Mouse (Mus musculus): ENCODE measurements around the gene Sprr2a1. TPM values are rescaled to one million over a fixed set of nuclear protein-coding genes. Genes with fewer than 3 reads are reported as not detected.
"Not testable (repeated sequence)": the region's sequence is repeated elsewhere in the genome, so short reads cannot be mapped to it uniquely, and the experiment has no call there.

The Sprr2a1 gene
- polyA plus RNA-seq (2015; fragmentation: Nextera tagmentation; extraction: Ambion mirVana): not detected in 2 replicates

- H3K9me3 ChIP-seq (replicated peaks); H3K27me3 ChIP-seq; H3K4me1 ChIP-seq; H3K4me3 ChIP-seq; H3K9ac ChIP-seq; H3K27ac ChIP-seq; ATAC-seq; H3K4me2 ChIP-seq; H3K36me3 ChIP-seq (ENCODE audit: poor library complexity, severe bottlenecking): not testable (repeated sequence)
- WGBS: no CpG with 5 or more reads among the region's 2 CpGs
Measured at GRCm38 (mm10) chr3:92215569-92215968, at the start of gene Sprr2a1, which contains the start of gene Sprr2a2. Sprr2a1 (plus strand) TSS chr3:92215799. Sprr2a2 (plus strand) TSS chr3:92215920.

GRCm38 (mm10) chr3:92169847-92170246 is 45.8 kb upstream of the Sprr2a1 start:
- WGBS: 95% methylated on average over 3 of the region's 3 CpGs
- Histone ChIP-seq H3K9ac (no peak overlapping the region), H3K36me3 (ENCODE audit: poor library complexity, severe bottlenecking) (no peaks in the 10 kb centered on the region), H3K27me3 (no peaks in the 10 kb centered on the region), H3K27ac (no peak overlapping the region), H3K9me3 (replicated peaks) (no peaks in the 10 kb centered on the region), H3K4me1 (no peaks in the 10 kb centered on the region), H3K4me3 (no peak overlapping the region), H3K4me2 (no peak overlapping the region)
- ATAC-seq: no peak

- no peak for ATAC-seq
- Histone ChIP-seq H3K4me2 (no peak overlapping the region), H3K4me1 (no peaks in the 10 kb centered on the region), H3K27me3 (no peaks in the 10 kb centered on the region), H3K9ac (no peak overlapping the region), H3K4me3 (no peak overlapping the region), H3K9me3 (replicated peaks) (no peaks in the 10 kb centered on the region), H3K27ac (no peak overlapping the region), H3K36me3 (ENCODE audit: poor library complexity, severe bottlenecking) (no peaks in the 10 kb centered on the region)
- WGBS: 74% methylated on average over 1 of the region's 1 CpGs
Measured at GRCm38 (mm10) chr3:92176880-92177279, 38.7 kb upstream of the Sprr2a1 start.

- Histone ChIP-seq H3K9ac (no peak overlapping the region), H3K4me2 (no peak overlapping the region), H3K4me1 (no peaks in the 10 kb centered on the region), H3K36me3 (ENCODE audit: poor library complexity, severe bottlenecking) (no peaks in the 10 kb centered on the region), H3K27me3 (no peaks in the 10 kb centered on the region), H3K4me3 (no peak overlapping the region), H3K27ac (no peak overlapping the region), H3K9me3 (replicated peaks) (no peaks in the 10 kb centered on the region)
- ATAC-seq: no peak
- WGBS: 85% methylated on average over 6 of the region's 6 CpGs
Measured at GRCm38 (mm10) chr3:92195512-92196200, 19.9 kb upstream of the Sprr2a1 start.

- ATAC-seq, H3K4me3 ChIP-seq: not testable (repeated sequence)
- no CpG with 5 or more reads among the region's 16 CpGs for WGBS
Measured at GRCm38 (mm10) chr3:92211133-92211925, 4.3 kb upstream of the Sprr2a1 start.

GRCm38 (mm10) chr3:92212059-92212458 is 3.5 kb upstream of the Sprr2a1 start:
- not testable (repeated sequence) for H3K9me3 ChIP-seq (replicated peaks); H3K9ac ChIP-seq; H3K27me3 ChIP-seq; H3K36me3 ChIP-seq (ENCODE audit: poor library complexity, severe bottlenecking); H3K27ac ChIP-seq; H3K4me1 ChIP-seq; H3K4me3 ChIP-seq; ATAC-seq; H3K4me2 ChIP-seq
- WGBS: no CpG with 5 or more reads among the region's 1 CpGs

More at GRCm38 (mm10) chr3:92211133-92211925, 4.3 kb upstream of the Sprr2a1 start:
- H3K9ac ChIP-seq; H3K27ac ChIP-seq; H3K4me2 ChIP-seq; H3K36me3 ChIP-seq (ENCODE audit: poor library complexity, severe bottlenecking); H3K9me3 ChIP-seq (replicated peaks); H3K27me3 ChIP-seq; H3K4me1 ChIP-seq: not testable (repeated sequence)

- H3K27ac ChIP-seq; H3K9me3 ChIP-seq (replicated peaks); H3K9ac ChIP-seq; H3K4me2 ChIP-seq; H3K4me1 ChIP-seq; H3K36me3 ChIP-seq (ENCODE audit: poor library complexity, severe bottlenecking); H3K27me3 ChIP-seq; H3K4me3 ChIP-seq: not testable (repeated sequence)
- peak; percentile 30; the same call in 1 of the 2 replicates for ATAC-seq
Measured at GRCm38 (mm10) chr3:92213651-92214050, 1.9 kb upstream of the Sprr2a1 start.

GRCm38 (mm10) chr3:92219031-92219430 is 3.4 kb downstream of the Sprr2a1 start:
- not testable (repeated sequence) for H3K4me2 ChIP-seq; H3K9ac ChIP-seq; H3K4me3 ChIP-seq; H3K36me3 ChIP-seq (ENCODE audit: poor library complexity, severe bottlenecking); H3K27ac ChIP-seq; H3K9me3 ChIP-seq (replicated peaks); H3K27me3 ChIP-seq; H3K4me1 ChIP-seq
- no CpG with 5 or more reads among the region's 8 CpGs for WGBS
- peak; percentile 52; the same call in 1 of the 2 replicates for ATAC-seq

GRCm38 (mm10) chr3:92223708-92224107 is 8.1 kb downstream of the Sprr2a1 start:
- H3K4me3 ChIP-seq; H3K27ac ChIP-seq; H3K36me3 ChIP-seq (ENCODE audit: poor library complexity, severe bottlenecking); H3K9ac ChIP-seq; H3K27me3 ChIP-seq; H3K4me1 ChIP-seq; H3K9me3 ChIP-seq (replicated peaks); H3K4me2 ChIP-seq: not testable (repeated sequence)
- 0 out of 2 replicates have a peak, but pooled peaks have one; percentile 37 for ATAC-seq

- not testable (repeated sequence) for H3K36me3 ChIP-seq (ENCODE audit: poor library complexity, severe bottlenecking); H3K27me3 ChIP-seq; H3K9ac ChIP-seq; ATAC-seq; H3K4me1 ChIP-seq; H3K4me2 ChIP-seq; H3K9me3 ChIP-seq (replicated peaks); H3K27ac ChIP-seq; H3K4me3 ChIP-seq
- 72% methylated on average over 3 of the region's 3 CpGs for WGBS
Measured at GRCm38 (mm10) chr3:92227410-92227809, 11.8 kb downstream of the Sprr2a1 start.

- not testable (repeated sequence) for H3K4me2 ChIP-seq; H3K27me3 ChIP-seq; H3K4me1 ChIP-seq; H3K27ac ChIP-seq; H3K4me3 ChIP-seq; H3K9ac ChIP-seq; H3K9me3 ChIP-seq (replicated peaks); H3K36me3 ChIP-seq (ENCODE audit: poor library complexity, severe bottlenecking)
- ATAC-seq: peak; percentile 33; the same call in 1 of the 2 replicates
- WGBS: no CpG with 5 or more reads among the region's 5 CpGs
Measured at GRCm38 (mm10) chr3:92236463-92237189, 21.0 kb downstream of the Sprr2a1 start.

- H3K27me3 ChIP-seq; H3K9me3 ChIP-seq (replicated peaks); H3K4me1 ChIP-seq; H3K4me3 ChIP-seq; H3K36me3 ChIP-seq (ENCODE audit: poor library complexity, severe bottlenecking); H3K4me2 ChIP-seq; H3K27ac ChIP-seq; ATAC-seq; H3K9ac ChIP-seq: not testable (repeated sequence)
Measured at GRCm38 (mm10) chr3:92238736-92239135, 23.1 kb downstream of the Sprr2a1 start.
